Mouse (Mus musculus): ENCODE data around the gene Camk2d.

Gene Camk2d

DNA sequence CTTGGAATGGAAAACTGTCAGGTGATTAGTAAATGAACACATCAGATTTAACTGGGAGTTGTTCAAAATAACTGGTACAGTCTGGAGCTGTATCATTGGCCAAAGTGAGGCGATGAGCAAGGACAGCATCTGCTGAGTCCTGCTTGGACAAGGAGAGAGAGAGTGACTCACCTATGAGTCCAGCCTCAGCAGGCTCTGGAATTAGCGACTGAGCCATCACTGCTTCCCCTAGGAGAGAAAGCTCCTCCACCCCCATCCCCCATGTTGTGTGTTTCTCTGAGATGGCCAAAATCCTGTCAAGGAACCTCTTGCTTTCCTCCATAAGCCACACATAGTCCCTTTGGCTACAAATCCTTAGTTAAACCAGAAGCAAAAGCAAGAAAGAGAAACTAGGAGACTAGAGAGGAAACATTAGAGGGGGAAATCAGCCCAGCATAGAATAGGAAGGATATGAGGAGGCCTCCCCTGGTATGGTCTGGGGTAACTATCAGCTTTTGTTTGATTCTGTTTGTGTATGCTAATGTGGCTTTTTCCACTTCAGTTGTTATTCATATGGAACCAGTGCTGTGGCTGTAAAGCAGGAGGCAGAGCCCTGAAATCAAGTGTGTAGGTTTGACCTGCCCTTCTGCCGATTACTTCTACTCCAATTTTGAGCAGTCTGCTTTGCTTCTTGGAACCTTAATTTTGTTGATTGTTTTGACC, 148.5 kb downstream of the Camk2d start:
- no peak for DNase-seq (ENCODE audit: low read depth in 1 of 2, low spot score in 2 of 2)

DNA sequence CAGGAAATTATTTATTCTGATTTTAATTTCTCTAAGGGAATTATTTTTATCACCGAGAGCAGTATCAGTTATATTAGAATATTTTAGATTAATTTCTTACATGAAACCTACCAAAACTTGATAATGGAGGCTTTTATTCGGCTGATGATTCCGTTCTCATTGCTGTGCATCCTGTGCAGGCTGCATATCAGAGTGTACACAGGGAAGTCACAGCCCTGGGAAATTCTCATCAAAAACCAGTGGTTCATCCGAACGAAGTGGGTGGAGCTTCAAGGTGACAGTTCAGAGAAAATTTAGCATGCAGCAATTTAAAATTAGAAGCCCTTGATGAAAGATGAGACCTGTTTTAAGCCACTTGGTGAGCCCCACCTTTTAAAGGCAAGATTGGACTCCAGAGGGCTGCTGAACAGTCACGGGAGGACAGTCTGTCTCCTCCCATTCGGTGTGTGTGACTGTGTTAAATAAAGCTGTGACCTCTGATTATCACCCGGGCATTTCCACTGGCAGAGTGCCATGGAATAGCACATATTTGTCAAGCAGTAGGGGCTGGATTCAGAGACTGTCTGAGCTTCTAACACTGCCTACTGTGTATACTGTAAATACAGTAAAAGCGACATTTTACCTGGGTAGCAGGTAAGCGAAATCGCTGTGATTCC, 150.2 kb downstream of the Camk2d start:
- DNase-seq (ENCODE audit: low read depth in 1 of 2, low spot score in 2 of 2) = no peak

DNA sequence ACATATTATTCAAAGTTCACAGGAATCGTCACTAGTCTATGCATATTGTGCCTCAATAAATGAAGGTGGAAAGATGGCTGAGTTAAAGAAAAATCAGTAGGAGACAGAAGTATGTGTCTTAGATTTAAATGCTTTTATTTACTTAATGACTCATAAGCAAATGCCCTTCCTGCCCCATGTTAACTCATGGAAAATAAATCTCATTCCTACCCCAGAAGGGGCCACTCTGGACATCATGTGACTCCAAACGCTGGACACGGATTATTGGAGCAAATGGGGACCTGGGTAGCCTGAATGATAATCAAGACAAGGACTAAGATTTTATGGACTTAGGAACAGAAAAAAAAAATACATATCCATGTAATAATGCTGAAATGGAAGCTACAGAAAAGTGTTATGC, 151.5 kb downstream of the Camk2d start:
- no peak for DNase-seq (ENCODE audit: low read depth in 1 of 2, low spot score in 2 of 2)

DNA sequence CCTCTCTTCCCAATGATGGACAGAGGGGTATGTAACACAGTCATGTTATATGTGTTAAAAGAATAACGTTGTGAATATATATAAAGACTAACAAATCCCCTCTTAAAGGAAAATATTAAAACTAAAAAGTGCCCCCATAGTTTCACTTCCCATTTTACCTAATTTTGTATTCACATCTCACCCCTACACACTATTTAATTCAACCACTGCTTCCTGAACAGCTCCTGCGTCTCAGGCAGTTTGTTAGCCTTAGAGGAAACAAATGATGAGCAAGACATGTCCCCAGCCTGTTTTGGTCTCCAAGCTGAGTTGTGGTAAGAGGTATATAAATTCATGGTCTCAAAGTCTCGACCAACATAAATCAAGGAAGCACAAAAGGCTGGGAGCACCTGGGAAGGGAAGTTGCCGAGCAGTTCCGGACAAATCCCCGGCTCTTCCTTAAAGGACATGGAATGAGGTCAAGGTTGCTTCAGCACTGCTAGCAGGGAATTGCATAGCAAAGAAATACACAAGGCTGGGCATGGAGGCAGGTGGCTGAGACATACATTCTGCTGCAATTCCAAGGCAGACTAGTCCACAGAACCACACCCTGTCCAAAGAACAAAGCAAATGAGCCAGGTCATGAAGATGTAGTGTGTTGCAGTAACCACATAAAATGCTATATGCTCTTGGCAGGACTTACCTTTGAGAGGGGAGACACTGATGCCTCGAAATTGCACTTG, 155.4 kb downstream of the Camk2d start:
- DNase-seq (ENCODE audit: low read depth in 1 of 2, low spot score in 2 of 2) = no peak

DNA sequence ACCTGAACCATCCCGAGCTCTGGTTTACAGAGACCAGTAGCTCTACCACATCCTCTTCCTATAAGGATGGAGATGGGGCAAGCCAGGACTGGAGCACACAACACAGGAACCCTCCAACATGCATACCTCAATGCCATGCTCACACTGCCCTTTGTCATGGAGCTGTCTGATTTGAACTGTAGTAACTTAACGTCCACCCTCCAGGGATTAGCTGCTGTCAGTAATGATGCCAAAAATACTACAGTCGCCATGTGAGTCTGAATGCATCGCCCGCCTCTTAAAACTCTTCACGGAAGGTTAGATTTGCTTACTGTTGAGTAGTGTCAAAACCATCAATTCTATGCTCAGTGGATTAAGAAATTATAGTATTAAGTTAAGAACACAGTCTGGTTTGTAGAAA, 156.9 kb downstream of the Camk2d start:
- DNase-seq (ENCODE audit: low read depth in 1 of 2, low spot score in 2 of 2) = no peak

DNA sequence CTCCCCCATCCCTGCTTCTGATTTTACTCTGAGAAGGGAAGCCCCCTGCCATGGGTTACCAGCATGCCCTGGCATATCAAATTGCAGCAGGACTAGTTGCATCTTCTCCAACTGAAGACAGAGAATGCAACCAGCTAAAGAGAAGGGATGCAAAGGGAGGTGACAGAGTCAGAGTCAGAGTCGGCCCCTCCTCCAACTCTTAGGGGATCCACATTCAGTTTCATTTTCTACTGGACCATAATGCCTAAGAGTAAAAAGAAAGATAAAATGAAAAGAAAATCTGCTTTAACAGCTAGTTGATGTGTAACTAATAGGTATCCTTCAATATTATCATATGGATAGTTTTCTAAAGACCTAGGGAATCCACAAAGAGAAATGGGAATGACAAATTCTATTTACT, 162.3 kb downstream of the Camk2d start:
- DNase-seq (ENCODE audit: low read depth in 1 of 2, low spot score in 2 of 2) = no peak

DNA sequence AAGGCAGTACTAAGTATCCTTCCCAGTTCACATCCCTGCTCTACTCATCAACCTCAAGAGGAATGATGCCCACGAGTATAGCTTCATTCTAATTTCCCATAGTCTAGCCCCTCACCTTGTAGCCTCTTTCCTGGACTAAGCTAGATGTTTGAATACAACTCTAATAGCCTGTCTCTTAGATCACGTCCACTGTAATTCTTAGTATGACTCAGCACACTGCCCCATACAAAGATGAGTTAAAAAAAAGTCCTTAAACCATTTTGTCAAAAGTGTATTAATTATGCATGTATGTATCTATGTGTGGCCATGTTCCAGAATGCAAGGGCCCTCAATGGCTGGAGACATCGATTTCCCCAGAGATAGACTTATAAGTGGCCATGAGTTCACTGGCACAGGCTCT, 164.5 kb downstream of the Camk2d start:
- DNase-seq (ENCODE audit: low read depth in 1 of 2, low spot score in 2 of 2) = no peak

DNA sequence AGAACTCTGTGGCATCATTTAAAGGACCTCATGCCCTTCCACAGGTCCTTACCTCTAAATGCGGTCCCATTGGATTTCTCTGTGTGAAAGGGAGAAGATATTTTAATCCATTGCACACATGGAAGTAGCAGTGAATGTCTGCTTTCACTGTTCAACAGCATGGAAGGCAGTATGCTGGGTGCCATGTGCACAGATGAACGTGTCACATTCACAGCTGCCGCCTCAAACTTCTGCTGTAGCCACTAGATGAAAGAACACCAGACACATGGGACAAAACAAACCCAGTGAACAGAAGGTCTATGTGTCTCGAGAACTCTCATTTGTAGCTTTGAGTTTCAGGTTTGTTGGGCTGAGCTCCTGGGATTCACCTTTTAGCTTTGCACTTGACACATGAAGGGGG, 168.6 kb downstream of the Camk2d start:
- DNase-seq (ENCODE audit: low read depth in 1 of 2, low spot score in 2 of 2) = no peak

DNA sequence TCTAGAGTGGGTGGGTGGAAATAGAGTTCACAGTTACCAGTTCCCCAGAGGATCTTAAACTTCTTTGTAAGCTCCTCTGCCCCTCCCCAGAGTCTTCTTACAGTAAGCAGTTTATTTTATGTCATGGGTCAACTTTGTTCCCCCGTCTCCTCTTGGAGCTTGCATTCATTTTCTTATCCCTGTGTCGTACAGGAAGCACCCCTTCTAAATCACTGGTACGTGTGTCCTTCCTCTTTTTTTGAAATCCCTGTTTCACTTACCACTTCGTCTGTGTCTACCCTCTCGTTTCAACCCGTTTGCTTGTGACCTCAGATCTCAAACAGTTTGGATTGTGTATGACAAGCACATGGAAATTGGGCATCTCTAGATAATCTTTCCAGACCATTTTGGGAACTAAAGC, 174.0 kb downstream of the Camk2d start:
- no peak for DNase-seq (ENCODE audit: low read depth in 1 of 2, low spot score in 2 of 2)

DNA sequence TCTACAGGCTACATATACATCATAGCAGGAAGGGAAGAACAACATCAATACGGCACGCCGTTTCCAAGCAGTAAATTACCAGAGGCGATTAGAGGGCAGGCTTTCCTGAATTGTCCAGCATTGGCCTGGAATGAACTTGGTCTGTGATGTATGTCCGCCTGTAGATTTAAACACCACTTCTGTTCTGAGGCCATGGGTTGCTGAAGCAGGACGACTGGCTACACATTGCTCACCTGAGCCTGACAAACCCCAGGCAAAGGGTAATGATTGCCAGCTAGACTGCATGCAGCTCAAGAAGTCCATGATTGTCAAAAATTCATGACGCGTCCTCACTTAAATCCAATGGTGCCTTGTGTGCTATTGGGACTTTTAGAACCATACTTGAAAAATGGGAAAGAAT, 174.9 kb downstream of the Camk2d start:
- no peak for DNase-seq (ENCODE audit: low read depth in 1 of 2, low spot score in 2 of 2)

DNA sequence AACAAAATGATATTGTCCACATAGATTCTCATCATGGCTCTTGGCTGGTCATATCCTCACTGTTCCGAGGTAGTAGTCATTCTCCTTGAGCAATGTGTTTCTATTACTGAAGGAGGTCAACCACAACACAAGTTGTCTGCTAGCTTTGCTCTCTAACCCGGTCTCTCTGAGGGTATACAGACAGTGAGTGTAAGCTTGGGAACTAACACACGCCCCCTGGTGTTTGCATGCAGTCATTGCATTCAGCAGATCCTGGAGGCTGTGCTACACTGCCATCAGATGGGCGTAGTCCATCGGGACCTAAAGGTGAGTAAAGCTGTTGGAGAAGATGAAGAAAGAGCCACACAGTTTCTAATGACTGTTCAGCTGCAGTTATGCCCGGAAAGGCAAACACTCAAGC, 175.4 kb downstream of the Camk2d start:
- DNase-seq (ENCODE audit: low read depth in 1 of 2, low spot score in 2 of 2) = peak; percentile 6 to 36

DNA sequence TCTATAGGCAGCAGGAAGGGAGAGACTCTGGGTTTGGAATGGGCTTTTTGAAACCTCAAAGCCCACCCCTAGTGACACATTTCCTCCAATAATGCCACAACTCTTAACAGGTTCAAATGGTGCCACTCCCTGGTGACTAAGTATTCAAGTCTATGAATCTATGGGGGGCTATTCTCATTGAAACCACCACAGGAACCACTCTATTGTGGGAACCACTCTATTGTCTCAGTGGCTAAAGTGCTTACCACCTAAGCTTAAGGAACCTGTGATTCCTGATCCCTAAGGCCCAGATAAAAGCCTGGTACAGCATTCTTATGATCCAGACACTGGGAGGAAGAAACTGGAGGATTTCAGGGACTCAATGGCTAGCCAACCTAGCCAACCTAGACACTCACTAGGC, 179.9 kb downstream of the Camk2d start:
- DNase-seq (ENCODE audit: low read depth in 1 of 2, low spot score in 2 of 2) = no peak

DNA sequence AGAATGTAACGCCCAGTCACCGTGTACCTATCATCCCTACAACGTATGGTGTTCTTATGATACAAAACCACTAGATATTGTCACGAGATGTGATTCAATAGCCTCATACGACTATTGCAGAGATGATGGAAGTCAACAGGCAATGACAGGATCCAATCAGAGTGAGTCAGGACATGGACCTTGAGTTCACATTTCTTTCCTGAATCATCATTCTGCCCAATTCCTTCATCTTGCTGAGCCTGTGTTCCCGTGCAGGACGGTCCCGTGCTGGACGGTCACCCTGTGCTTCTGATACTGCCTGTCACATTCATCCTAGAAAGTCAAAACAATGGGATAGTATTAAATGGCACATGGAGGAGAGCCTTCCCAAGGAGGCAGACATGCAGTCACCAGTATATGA, 181.0 kb downstream of the Camk2d start:
- DNase-seq (ENCODE audit: low read depth in 1 of 2, low spot score in 2 of 2) = no peak

DNA sequence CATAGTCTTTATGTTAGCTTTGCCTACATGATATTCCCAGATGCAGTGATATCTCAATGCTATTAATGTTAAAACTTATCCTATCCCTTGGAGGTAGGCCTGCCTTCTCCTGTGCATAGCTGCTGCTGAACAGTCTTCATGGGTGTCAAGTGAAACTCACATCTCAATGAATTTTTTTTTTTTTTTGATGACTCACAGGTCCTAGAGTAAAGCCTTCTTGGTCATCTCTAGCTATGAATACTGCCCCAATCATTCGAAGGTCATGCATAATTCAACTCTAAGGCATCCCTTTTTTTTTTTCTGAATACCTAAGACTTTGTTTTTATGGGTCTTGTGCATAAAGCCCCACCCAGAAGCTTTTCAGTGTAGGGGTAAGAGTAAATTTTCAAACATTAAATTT, 181.8 kb downstream of the Camk2d start:
- DNase-seq (ENCODE audit: low read depth in 1 of 2, low spot score in 2 of 2) = no peak

DNA sequence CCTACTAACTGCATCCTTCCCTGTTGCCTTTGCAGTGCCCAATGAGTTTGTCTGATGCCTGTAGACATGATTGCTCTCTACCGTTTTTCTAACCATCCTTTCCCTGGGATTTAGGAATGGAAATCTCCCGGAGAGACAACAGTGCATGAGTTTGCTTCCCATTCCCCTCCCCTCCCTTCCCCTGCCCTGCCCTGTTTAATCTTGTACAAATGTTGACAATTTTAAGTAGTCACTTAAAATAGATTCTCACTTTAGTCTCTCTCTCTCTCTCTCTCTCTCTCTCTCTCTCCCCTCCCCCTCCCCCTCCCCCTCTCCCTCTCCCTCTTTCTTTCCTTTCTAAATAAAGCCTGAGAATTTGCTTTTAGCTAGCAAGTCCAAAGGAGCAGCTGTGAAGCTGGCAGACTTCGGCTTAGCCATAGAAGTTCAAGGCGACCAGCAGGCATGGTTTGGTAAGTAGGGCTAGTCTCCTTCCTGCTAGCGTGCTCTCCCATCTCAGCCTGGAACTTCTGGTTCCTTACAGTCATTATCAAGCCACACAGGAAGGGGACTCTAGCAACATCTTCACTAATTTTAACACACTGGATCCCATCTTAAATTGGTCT, 184.0 kb downstream of the Camk2d start:
- DNase-seq (ENCODE audit: low read depth in 1 of 2, low spot score in 2 of 2) = no peak

DNA sequence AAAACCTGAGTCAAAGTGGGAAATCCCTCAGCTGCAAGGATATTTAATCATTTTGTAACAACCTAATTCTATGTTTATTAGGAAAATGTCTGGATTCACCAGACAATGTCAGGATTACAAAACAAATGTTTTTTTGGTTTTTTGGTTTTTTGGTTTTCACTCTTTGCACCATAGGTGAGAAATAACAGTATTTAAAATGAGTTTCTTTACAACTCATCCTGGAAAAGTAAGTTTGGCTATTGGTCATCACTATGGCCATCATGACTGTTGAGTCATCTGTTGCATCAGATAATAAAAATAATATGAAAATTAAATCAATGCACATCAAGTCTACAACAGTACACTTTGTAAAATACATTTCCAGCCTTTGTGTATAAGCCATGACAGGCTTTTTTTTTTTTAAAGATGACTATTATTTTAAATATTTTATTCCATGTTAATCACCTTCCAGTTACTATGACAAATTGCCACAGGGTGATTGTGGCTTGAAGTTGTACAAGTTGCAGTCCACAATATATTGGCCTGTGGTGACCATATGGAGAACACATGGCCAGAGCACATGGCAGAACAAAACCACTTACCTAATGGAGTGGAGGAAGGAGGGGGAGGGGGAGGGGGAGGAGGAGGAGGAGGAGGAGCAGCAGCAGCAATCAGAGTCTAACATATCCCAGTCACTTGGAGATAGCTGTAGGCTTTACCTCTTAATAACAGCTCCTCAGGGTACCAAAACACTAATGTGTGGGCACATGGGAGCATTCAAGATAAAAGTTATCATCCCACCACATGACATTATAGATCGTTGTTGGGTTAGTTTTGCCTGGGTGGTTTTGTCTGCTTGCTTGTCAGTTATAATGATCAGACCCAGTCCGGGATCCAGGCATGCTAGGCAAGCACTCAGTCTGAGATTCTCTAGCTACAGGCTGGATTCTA, 197.2 kb downstream of the Camk2d start:
- no peak for DNase-seq (ENCODE audit: low read depth in 1 of 2, low spot score in 2 of 2)

DNA sequence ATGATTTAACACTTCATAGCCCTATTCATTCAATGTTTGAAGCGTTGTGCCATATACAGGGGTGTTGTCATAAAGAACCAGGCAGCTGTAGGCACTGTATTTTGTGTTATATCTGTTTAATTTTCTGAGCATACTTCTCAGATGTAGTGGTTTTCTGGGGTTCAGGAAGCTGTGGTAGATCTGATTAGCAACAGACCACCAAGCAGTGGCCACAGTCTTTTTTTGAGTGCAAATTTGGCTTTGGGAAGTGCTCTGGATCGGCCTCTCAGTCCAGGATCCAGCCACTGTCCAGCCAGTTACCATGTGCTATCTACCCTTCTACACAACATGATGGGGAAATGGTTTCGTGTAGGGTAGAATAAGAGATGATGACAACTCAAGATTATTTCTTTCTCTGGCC, 199.8 kb downstream of the Camk2d start:
- DNase-seq (ENCODE audit: low read depth in 1 of 2, low spot score in 2 of 2) = no peak

DNA sequence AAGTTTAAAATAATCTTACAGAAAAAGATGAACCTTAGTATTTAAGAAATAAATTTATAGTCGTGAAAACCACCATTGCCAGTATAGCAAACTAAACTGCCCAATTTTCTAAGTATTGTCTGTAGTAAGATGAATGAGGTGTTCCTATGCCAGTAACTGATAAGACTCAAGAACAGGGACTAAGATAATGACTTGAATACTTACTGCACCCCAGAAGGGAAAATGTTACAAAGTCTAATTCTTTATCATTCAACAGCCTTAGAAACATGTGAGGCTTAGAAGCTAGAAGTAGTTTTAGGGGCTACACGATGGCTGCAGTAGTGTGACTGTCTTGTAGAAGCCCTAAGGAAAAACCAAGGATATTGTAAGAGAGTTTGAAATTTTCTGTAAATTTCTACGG, 200.9 kb downstream of the Camk2d start:
- DNase-seq (ENCODE audit: low read depth in 1 of 2, low spot score in 2 of 2) = no peak

DNA sequence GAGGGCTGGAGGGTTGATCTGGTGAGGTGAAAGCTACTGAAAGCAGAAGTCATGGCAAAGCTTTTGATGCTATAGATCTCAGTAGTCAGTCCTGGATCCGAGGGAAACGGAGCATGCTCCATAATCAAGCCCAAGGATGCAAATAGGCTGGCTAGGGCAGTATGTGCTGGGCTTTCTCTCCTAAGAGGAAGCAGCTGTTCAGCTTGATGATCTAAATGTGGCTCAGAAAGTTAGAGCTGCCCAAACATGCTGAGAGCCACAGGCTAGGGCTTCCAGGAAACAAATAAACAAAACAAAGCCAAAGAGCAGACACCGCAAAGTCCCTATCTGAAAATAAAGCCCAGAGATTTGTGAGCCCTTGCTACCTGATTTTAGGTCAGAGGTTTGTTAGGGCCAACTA, 201.7 kb downstream of the Camk2d start:
- DNase-seq (ENCODE audit: low read depth in 1 of 2, low spot score in 2 of 2) = no peak

DNA sequence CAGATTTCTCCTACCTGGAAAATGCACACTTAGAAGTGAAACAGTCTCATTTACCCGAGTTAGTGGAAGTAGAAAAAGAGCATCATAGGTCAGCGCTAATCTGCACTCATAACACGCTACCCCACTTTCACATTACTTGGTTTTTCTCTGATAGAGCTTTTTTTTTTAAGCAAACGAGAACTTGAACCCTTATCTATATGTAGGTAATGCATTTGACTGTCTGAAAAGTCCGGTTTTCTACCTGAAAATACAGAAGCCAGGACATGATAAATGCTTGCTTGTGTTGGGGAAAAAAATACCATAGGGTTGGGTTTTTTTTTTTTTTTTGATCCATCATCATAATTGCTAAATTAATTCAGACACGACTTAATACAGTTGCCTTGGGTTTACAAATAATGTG, 206.9 kb downstream of the Camk2d start:
- no peak for DNase-seq (ENCODE audit: low read depth in 1 of 2, low spot score in 2 of 2)

DNA sequence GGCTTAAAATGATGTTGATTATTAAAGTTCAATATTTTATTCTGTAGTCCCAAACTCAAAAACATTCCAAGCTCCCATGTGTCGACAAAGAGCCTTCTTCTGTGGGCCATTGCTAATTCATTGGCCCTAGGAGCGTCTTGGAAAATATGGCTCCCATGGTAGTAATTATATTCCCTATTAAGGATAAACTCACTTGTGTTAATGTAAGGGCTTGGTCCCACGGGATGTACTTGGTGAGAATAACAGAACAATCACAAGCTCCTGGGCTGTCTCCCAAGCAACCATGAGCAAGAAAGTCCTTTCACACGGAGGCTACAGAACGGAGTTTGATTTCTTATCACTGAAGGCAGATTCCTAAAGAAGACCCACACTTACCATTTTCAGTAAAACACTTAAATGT, 208.9 kb downstream of the Camk2d start:
- no peak for DNase-seq (ENCODE audit: low read depth in 1 of 2, low spot score in 2 of 2)

Measured in monocyte, adult 2 months (primary cell).